Mouse (Mus musculus): Measurements from ENCODE around the gene Mindy1. TPM values are rescaled to one million over a fixed set of nuclear protein-coding genes. Genes with fewer than 3 reads are reported as not detected.
"Not testable (repeated sequence)": the region's sequence is repeated elsewhere in the genome, so short reads cannot be mapped to it uniquely, and the experiment has no call there.

Gene Mindy1
- total RNA-seq, 2 experiments from 2014 or later = 127 to 130 TPM

- no peak for DNase-seq (ENCODE audit: low spot score in 2 of 2)
Observed at GRCm38 (mm10) chr3:95318548-95318947, 37.4 kb downstream of the Mindy1 start.

GRCm38 (mm10) chr3:95319110-95319509 is 38.0 kb downstream of the Mindy1 start:
- no peak for DNase-seq (ENCODE audit: low spot score in 2 of 2)

- no peak for DNase-seq (ENCODE audit: low spot score in 2 of 2)
Observed at GRCm38 (mm10) chr3:95319701-95320625, 38.8 kb downstream of the Mindy1 start.

GRCm38 (mm10) chr3:95323429-95323828 is 42.3 kb downstream of the Mindy1 start:
- no peak for DNase-seq (ENCODE audit: low spot score in 2 of 2)

GRCm38 (mm10) chr3:95324454-95325144 is 43.5 kb downstream of the Mindy1 start:
- no peak for DNase-seq (ENCODE audit: low spot score in 2 of 2)

GRCm38 (mm10) chr3:95328803-95329404 is 47.8 kb downstream of the Mindy1 start:
- DNase-seq (ENCODE audit: low spot score in 2 of 2) = no peak

- no peak for DNase-seq (ENCODE audit: low spot score in 2 of 2)
Observed at GRCm38 (mm10) chr3:95331528-95331927, 50.4 kb downstream of the Mindy1 start.

GRCm38 (mm10) chr3:95337345-95337744 is 56.2 kb downstream of the Mindy1 start:
- DNase-seq (ENCODE audit: low spot score in 2 of 2) = no peak

GRCm38 (mm10) chr3:95338251-95338650 is 57.1 kb downstream of the Mindy1 start:
- DNase-seq (ENCODE audit: low spot score in 2 of 2) = no peak

GRCm38 (mm10) chr3:95343356-95344000 is 62.3 kb downstream of the Mindy1 start:
- DNase-seq (ENCODE audit: low spot score in 2 of 2) = not testable (repeated sequence)

Other genes with a start within 250 kb of the Mindy1 start
- gene Psmd4, start 238.7 kb upstream of the Mindy1 start, total RNA-seq (2021) = 100 to 1,000 TPM; 243 to 263 TPM
- 10 to 100 TPM; 51.6 to 54.5 TPM for gene Pip5k1a, start 174.4 kb upstream of the Mindy1 start, total RNA-seq (2021)
- 10 to 100 TPM; 89.3 to 93.0 TPM for gene Vps72, start 170.3 kb upstream of the Mindy1 start, total RNA-seq (2021)
- 1 to 10 TPM; 3.7 to 7.8 TPM for gene Tmod4, start 156.9 kb upstream of the Mindy1 start, total RNA-seq (2021)
- gene Scnm1, start 147.3 kb upstream of the Mindy1 start, total RNA-seq (2021) = 10 to 100 TPM; 53.4 to 53.9 TPM
- 10 to 100 TPM; 10.7 to 11.5 TPM for gene Lysmd1, start 147.3 kb upstream of the Mindy1 start, total RNA-seq (2021)
- 1 to 10 TPM; 2.9 to 3.4 TPM for gene Tnfaip8l2, start 139.0 kb upstream of the Mindy1 start, total RNA-seq (2021)
- 10 to 100 TPM; 15.3 to 15.4 TPM for gene Sema6c, start 120.9 kb upstream of the Mindy1 start, total RNA-seq (2021)
- gene Gabpb2, start 63.4 kb upstream of the Mindy1 start, total RNA-seq (2021) = 10 to 100 TPM; 33.0 to 35.0 TPM
- gene Cdc42se1, start 52.6 kb upstream of the Mindy1 start, total RNA-seq (2021) = 10 to 100 TPM; 82.6 to 93.1 TPM
- gene Mllt11, start 49.2 kb upstream of the Mindy1 start, total RNA-seq (2021) = 10 to 100 TPM; 18.5 to 26.7 TPM
- under 1 TPM; 0.17 to 0.25 TPM for gene Gm128, start 39.7 kb upstream of the Mindy1 start, total RNA-seq (2021)
- gene Bnipl, start 30.2 kb upstream of the Mindy1 start, total RNA-seq (2021) = under 1 TPM in 1 of 2 experiments, not detected in 1; 0.90 TPM
- gene Prune1, start 731 bp downstream of the Mindy1 start, total RNA-seq (2021) = 10 to 100 TPM; 31.6 to 32.7 TPM
- 1 to 10 TPM; 1.1 to 1.3 TPM for gene Anxa9, start 25.8 kb downstream of the Mindy1 start, total RNA-seq (2021)
- 100 to 1,000 TPM; 145 to 147 TPM for gene Cers2, start 33.4 kb downstream of the Mindy1 start, total RNA-seq (2021)
- 10 to 100 TPM; 39.0 to 41.1 TPM for gene Setdb1, start 75.9 kb downstream of the Mindy1 start, total RNA-seq (2021)
- not detected for gene 4930558C23Rik, start 121.5 kb downstream of the Mindy1 start, total RNA-seq (2021)
- 10 to 100 TPM; 76.4 to 76.5 TPM for gene Arnt, start 153.0 kb downstream of the Mindy1 start, total RNA-seq (2021)
- gene Ctsk, start 217.9 kb downstream of the Mindy1 start, total RNA-seq (2021) = 10 to 100 TPM; 18.8 to 24.2 TPM
- 10 to 100 TPM; 24.5 to 30.2 TPM for gene Ctss, start 245.4 kb downstream of the Mindy1 start, total RNA-seq (2021)

Measured in adrenal gland, postnatal 4 days (tissue).